Mouse (Mus musculus): ENCODE results near the gene Pld2. TPM values are rescaled to one million over a fixed set of nuclear protein-coding genes. Genes with fewer than 3 reads are reported as not detected.
A peak's percentile ranks its signal among the peaks of the same experiment; 100 is the strongest.
"Not testable (repeated sequence)": the region's sequence is repeated elsewhere in the genome, so short reads cannot be mapped to it uniquely, and the experiment has no call there.

The Pld2 gene
- total and polyA plus RNA-seq, 3 experiments: 0.15 to 0.39 TPM; not detected in 1

GRCm38 (mm10) chr11:70531065-70531464 lies 8.8 kb upstream of the Pld2 start:
- H3K36me3 ChIP-seq (ENCODE audit: control insufficient read depth in 1 of 2, insufficient read depth in 2 of 2, low read length in 2 of 2); H3K9ac ChIP-seq (ENCODE audit: control insufficient read depth, low read depth, low read length, poor library complexity, severe bottlenecking); H3K27me3 ChIP-seq (ENCODE audit: control insufficient read depth in 1 of 2, insufficient read depth in 2 of 2, low read length in 2 of 2); H3K27ac ChIP-seq (ENCODE audit: control insufficient read depth, low read depth, low read length); H3K4me1 ChIP-seq (ENCODE audit: control insufficient read depth in 1 of 2, insufficient read depth in 2 of 2, low read length in 2 of 2); H3K4me3 ChIP-seq (ENCODE audit: control insufficient read depth in 1 of 2, insufficient read depth in 1 of 2, low read depth in 2 of 2, low read length in 2 of 2); DNase-seq (ENCODE audit: low read depth, low spot score); H3K79me2 ChIP-seq (ENCODE audit: control insufficient read depth, insufficient read depth, low read length, poor library complexity); H3K9me3 ChIP-seq (replicated peaks; ENCODE audit: insufficient read depth, low read length): not testable (repeated sequence)
- peak; percentile 68 for TF ChIP-seq ZNF384 (IDR thresholded peaks at IDR 0.05; ENCODE audit: low read depth, low read length)

GRCm38 (mm10) chr11:70532839-70533238 lies 7.0 kb upstream of the Pld2 start, which contains the start of gene Gm40193:
TSS of gene Gm40193 (minus strand) at chr11:70532939.
- TF ChIP-seq BHLHE40 (IDR thresholded peaks at IDR 0.05; ENCODE audit: borderline replicate concordance, low read depth, low read length) (no peak), CHD1 (IDR thresholded peaks at IDR 0.05; ENCODE audit: low read depth, low read length) (no peak), ZC3H11A (IDR thresholded peaks at IDR 0.05; ENCODE audit: low read depth, low read length) (no peak), MXI1 (IDR thresholded peaks at IDR 0.05; ENCODE audit: low read depth, low read length) (no peak), MAFK (IDR thresholded peaks at IDR 0.05; ENCODE audit: borderline replicate concordance, low read depth, low read length) (no peak), NRF1 (IDR thresholded peaks at IDR 0.05; ENCODE audit: insufficient read depth, low read depth, low read length, poor library complexity, severe bottlenecking) (no peak), HCFC1 (IDR thresholded peaks at IDR 0.05; ENCODE audit: low read depth, low read length) (no peak), MEF2A (IDR thresholded peaks at IDR 0.05; ENCODE audit: extremely low read depth, insufficient replicate concordance, low read depth, low read length, poor library complexity, severe bottlenecking) (no peak), ZNF384 (IDR thresholded peaks at IDR 0.05; ENCODE audit: low read depth, low read length) (no peak), NELFE (IDR thresholded peaks at IDR 0.05; ENCODE audit: low read depth, low read length) (no peak), JUND (IDR thresholded peaks at IDR 0.05; ENCODE audit: low read depth, low read length) (no peak), MYB (IDR thresholded peaks at IDR 0.05; ENCODE audit: low read depth, low read length) (no peak), MAZ (IDR thresholded peaks at IDR 0.05; ENCODE audit: low read depth, low read length) (no peak), E2F4 (IDR thresholded peaks at IDR 0.05; ENCODE audit: borderline replicate concordance, low read depth, low read length) (no peak)
- Histone ChIP-seq H3K79me2 (ENCODE audit: control insufficient read depth, insufficient read depth, low read length, poor library complexity) (no peaks in the 10 kb centered on the region), H3K36me3 (ENCODE audit: control insufficient read depth in 1 of 2, insufficient read depth in 2 of 2, low read length in 2 of 2) (no peaks in the 10 kb centered on the region), H3K4me1 (ENCODE audit: control insufficient read depth in 1 of 2, insufficient read depth in 2 of 2, low read length in 2 of 2) (no peaks in the 10 kb centered on the region), H3K27ac (ENCODE audit: control insufficient read depth, low read depth, low read length) (no peak within 1 kb of the TSS), H3K9me3 (replicated peaks; ENCODE audit: insufficient read depth, low read length) (no peaks in the 10 kb centered on the region), H3K27me3 (ENCODE audit: control insufficient read depth in 1 of 2, insufficient read depth in 2 of 2, low read length in 2 of 2) (no peaks in the 10 kb centered on the region; a peak in 1 of 4 replicates), H3K9ac (ENCODE audit: control insufficient read depth, low read depth, low read length, poor library complexity, severe bottlenecking) (no peak within 1 kb of the TSS), H3K4me3 (ENCODE audit: control insufficient read depth in 1 of 2, insufficient read depth in 1 of 2, low read depth in 2 of 2, low read length in 2 of 2) (no peak within 1 kb of the TSS)
- DNase-seq (ENCODE audit: low read depth, low spot score): no peak

GRCm38 (mm10) chr11:70539423-70539822 lies 441 bp upstream of the Pld2 start:
- peaks cover 11 to 14% of the 10 kb centered on the region in 2 experiments for H3K27me3 ChIP-seq (ENCODE audit: control insufficient read depth in 1 of 2, insufficient read depth in 2 of 2, low read length in 2 of 2)
- no peak overlapping the region for H3K27ac ChIP-seq (ENCODE audit: control insufficient read depth, low read depth, low read length)
- no peak for DNase-seq (ENCODE audit: low read depth, low spot score)
- H3K79me2 ChIP-seq (ENCODE audit: control insufficient read depth, insufficient read depth, low read length, poor library complexity): no peaks in the 10 kb centered on the region; the same call in 1 of the 2 replicates
- peak overlapping the region; percentile 45 to 51 for H3K4me3 ChIP-seq (ENCODE audit: control insufficient read depth in 1 of 2, insufficient read depth in 1 of 2, low read depth in 2 of 2, low read length in 2 of 2)
- H3K9ac ChIP-seq (ENCODE audit: control insufficient read depth, low read depth, low read length, poor library complexity, severe bottlenecking): peak overlapping the region; percentile 28
- no peaks in the 10 kb centered on the region for H3K36me3 ChIP-seq (ENCODE audit: control insufficient read depth in 1 of 2, insufficient read depth in 2 of 2, low read length in 2 of 2)
- peaks cover 0 to 3% of the 10 kb centered on the region in 2 experiments; a peak in 2 of 4 replicates for H3K4me1 ChIP-seq (ENCODE audit: control insufficient read depth in 1 of 2, insufficient read depth in 2 of 2, low read length in 2 of 2)
- TF ChIP-seq SMC3 (IDR thresholded peaks at IDR 0.05; ENCODE audit: low read depth, low read length) (no peak), MAFK (IDR thresholded peaks at IDR 0.05; ENCODE audit: borderline replicate concordance, low read depth, low read length) (peak; percentile 80), MXI1 (IDR thresholded peaks at IDR 0.05; ENCODE audit: low read depth, low read length) (0 out of 2 replicates have a peak, but pooled peaks have one; percentile 5), KAT2A (conservative IDR thresholded peaks at IDR 0.05; ENCODE audit: low read depth, low read length) (no peak)
- no peaks in the 10 kb centered on the region for H3K9me3 ChIP-seq (replicated peaks; ENCODE audit: insufficient read depth, low read length)

All from MEL (cell line).